Mouse (Mus musculus) limb, embryonic 13.5 days (tissue): ENCODE data around the gene Lbhd1. TPM values are rescaled to one million over a fixed set of nuclear protein-coding genes. Genes with fewer than 3 reads are reported as not detected.

ENCODE experiments used
- microRNA-seq: library from miRNA; unstranded; fragments of <30 nt; microRNA quantifications from one replicate; pipeline ENCODE4, GENCODE M21; 2016
- polyA plus RNA-seq: library from polyadenylated mRNA; unstranded; fragments of >200 nt; fragmentation: Nextera tagmentation; extraction: Ambion mirVana; gene quantifications from 2 replicates; pipeline ENCODE4 v1.2.1, GENCODE M21; 2015

Lbhd1 gene
- polyA plus RNA-seq, 1 experiment from 2014 or later = 93.0 TPM

Small RNA genes within 50 kb of the gene (microRNA-seq; reads per million reads assigned to microRNA genes)
- gene Mir5136 = not detected

Other genes with a start within 250 kb of the Lbhd1 start
- 0.71 and 1.0 TPM in 2 replicates for gene Chrm1, start 219.9 kb upstream of the Lbhd1 start, polyA plus RNA-seq
- gene Slc3a2, start 160.4 kb upstream of the Lbhd1 start, polyA plus RNA-seq = 101 and 103 TPM in 2 replicates
- gene Wdr74, start 147.9 kb upstream of the Lbhd1 start, polyA plus RNA-seq = 98.7 TPM in 2 replicates
- gene 1700092M07Rik, start 143.0 kb upstream of the Lbhd1 start, polyA plus RNA-seq = 2.1 TPM in 2 replicates
- gene Stx5a, start 142.3 kb upstream of the Lbhd1 start, polyA plus RNA-seq = 194 and 205 TPM in 2 replicates
- 214 and 217 TPM in 2 replicates for gene Nxf1, start 126.7 kb upstream of the Lbhd1 start, polyA plus RNA-seq
- 211 and 232 TPM in 2 replicates for gene Tmem223, start 112.7 kb upstream of the Lbhd1 start, polyA plus RNA-seq
- gene Tmem179b, start 109.3 kb upstream of the Lbhd1 start, polyA plus RNA-seq = 62.7 and 66.2 TPM in 2 replicates
- 31.9 and 32.8 TPM in 2 replicates for gene Taf6l, start 97.3 kb upstream of the Lbhd1 start, polyA plus RNA-seq
- gene Polr2g, start 85.2 kb upstream of the Lbhd1 start, polyA plus RNA-seq = 183 and 185 TPM in 2 replicates
- gene Zbtb3, start 81.2 kb upstream of the Lbhd1 start, polyA plus RNA-seq = 6.0 and 6.7 TPM in 2 replicates
- gene Ttc9c, start 64.4 kb upstream of the Lbhd1 start, polyA plus RNA-seq = 67.1 and 73.4 TPM in 2 replicates
- gene Hnrnpul2, start 63.7 kb upstream of the Lbhd1 start, polyA plus RNA-seq = 5.9 and 6.3 TPM in 2 replicates
- not detected in 2 replicates for gene AC129217.1, start 54.0 kb upstream of the Lbhd1 start, polyA plus RNA-seq
- gene Bscl2, start 46.3 kb upstream of the Lbhd1 start, polyA plus RNA-seq = 45.2 and 49.3 TPM in 2 replicates
- gene Gng3, start 44.5 kb upstream of the Lbhd1 start, polyA plus RNA-seq = 8.7 and 8.8 TPM in 2 replicates
- 0.75 and 0.93 TPM in 2 replicates for gene Lrrn4cl, start 33.0 kb upstream of the Lbhd1 start, polyA plus RNA-seq
- gene Ubxn1, start 12.2 kb upstream of the Lbhd1 start, polyA plus RNA-seq = 179 TPM in 2 replicates
- gene Uqcc3, start 2.8 kb upstream of the Lbhd1 start, polyA plus RNA-seq = 66.7 and 70.4 TPM in 2 replicates
- not detected in 2 replicates for gene Gm49403, start 198 bp downstream of the Lbhd1 start, polyA plus RNA-seq
- 94.0 and 96.6 TPM in 2 replicates for gene 1810009A15Rik, start 5.1 kb downstream of the Lbhd1 start, polyA plus RNA-seq
- not detected in 2 replicates for gene Gm49416, start 5.2 kb downstream of the Lbhd1 start, polyA plus RNA-seq
- gene Ints5, start 9.3 kb downstream of the Lbhd1 start, polyA plus RNA-seq = 39.6 and 43.3 TPM in 2 replicates
- 102 and 112 TPM in 2 replicates for gene Ganab, start 14.3 kb downstream of the Lbhd1 start, polyA plus RNA-seq
- 49.9 and 53.0 TPM in 2 replicates for gene B3gat3, start 36.6 kb downstream of the Lbhd1 start, polyA plus RNA-seq
- 3.2 and 3.7 TPM in 2 replicates for gene Rom1, start 45.6 kb downstream of the Lbhd1 start, polyA plus RNA-seq
- 36.9 and 37.2 TPM in 2 replicates for gene Eml3, start 45.8 kb downstream of the Lbhd1 start, polyA plus RNA-seq
- gene Mta2, start 58.1 kb downstream of the Lbhd1 start, polyA plus RNA-seq = 192 and 193 TPM in 2 replicates
- 35.6 and 36.5 TPM in 2 replicates for gene Tut1, start 70.1 kb downstream of the Lbhd1 start, polyA plus RNA-seq
- gene Eef1g, start 83.3 kb downstream of the Lbhd1 start, polyA plus RNA-seq = 508 and 512 TPM in 2 replicates
- gene Ahnak, start 105.6 kb downstream of the Lbhd1 start, polyA plus RNA-seq = 35.2 and 35.6 TPM in 2 replicates
- gene Scgb1a1, start 204.2 kb downstream of the Lbhd1 start, polyA plus RNA-seq = not detected in 2 replicates